Mouse (Mus musculus): ENCODE measurements around the gene Mrpl18. TPM values are rescaled to one million over a fixed set of nuclear protein-coding genes. Genes with fewer than 3 reads are reported as not detected.
"Not testable (repeated sequence)": the region's sequence is repeated elsewhere in the genome, so short reads cannot be mapped to it uniquely, and the experiment has no call there.

The Mrpl18 gene
- total and polyA plus RNA-seq, 2 experiments, result 41.2 to 54.6 TPM

- TF ChIP-seq CTCF (IDR thresholded peaks at IDR 0.05; ENCODE audit: low read depth, low read length), result no peak
- H3K36me3 ChIP-seq (ENCODE audit: control insufficient read depth, insufficient read depth, low read length), result peaks cover 14% of the 10 kb centered on the region
- no peak overlapping the region for H3K9ac ChIP-seq (ENCODE audit: low read depth, low read length)
- DNase-seq (ENCODE audit: extremely low read depth, low read depth, low spot score), result no peak
- no peak overlapping the region for H3K4me3 ChIP-seq (ENCODE audit: insufficient read depth, low read depth, low read length)
- no peak overlapping the region for H3K27ac ChIP-seq (replicated peaks; ENCODE audit: insufficient read depth, low read depth, low read length)
- H3K27me3 ChIP-seq (ENCODE audit: control insufficient read depth, insufficient read depth, low read length), result no peaks in the 10 kb centered on the region
- 96% methylated on average over 4 of the region's 4 CpGs for WGBS
- H3K79me2 ChIP-seq (ENCODE audit: control insufficient read depth, insufficient read depth, low read length), result no peaks in the 10 kb centered on the region
- H3K4me1 ChIP-seq (ENCODE audit: control insufficient read depth, insufficient read depth, low read length), result no peaks in the 10 kb centered on the region
Observed at GRCm38 (mm10) chr17:12905810-12906209, 10.3 kb downstream of the Mrpl18 start.

GRCm38 (mm10) chr17:12904349-12904748 is 11.8 kb downstream of the Mrpl18 start:
- H3K27ac ChIP-seq (replicated peaks; ENCODE audit: insufficient read depth, low read depth, low read length), result no peak overlapping the region
- no peak overlapping the region for H3K4me3 ChIP-seq (ENCODE audit: insufficient read depth, low read depth, low read length)
- no peaks in the 10 kb centered on the region for H3K27me3 ChIP-seq (ENCODE audit: control insufficient read depth, insufficient read depth, low read length)
- no peak overlapping the region for H3K9ac ChIP-seq (ENCODE audit: low read depth, low read length)
- no peaks in the 10 kb centered on the region for H3K4me1 ChIP-seq (ENCODE audit: control insufficient read depth, insufficient read depth, low read length)
- peaks cover 10% of the 10 kb centered on the region for H3K36me3 ChIP-seq (ENCODE audit: control insufficient read depth, insufficient read depth, low read length)
- no peak for TF ChIP-seq POLR2A (IDR thresholded peaks at IDR 0.05; ENCODE audit: extremely low read depth, insufficient read depth, low read length)
- TF ChIP-seq CTCF (IDR thresholded peaks at IDR 0.05; ENCODE audit: low read depth, low read length), result no peak
- WGBS, result 94% methylated on average over 1 of the region's 1 CpGs
- DNase-seq (ENCODE audit: extremely low read depth, low read depth, low spot score), result no peak
- H3K79me2 ChIP-seq (ENCODE audit: control insufficient read depth, insufficient read depth, low read length), result no peaks in the 10 kb centered on the region

- no peak overlapping the region for H3K9ac ChIP-seq (ENCODE audit: low read depth, low read length)
- no peak for TF ChIP-seq POLR2A (IDR thresholded peaks at IDR 0.05; ENCODE audit: extremely low read depth, insufficient read depth, low read length)
- TF ChIP-seq CTCF (IDR thresholded peaks at IDR 0.05; ENCODE audit: low read depth, low read length), result no peak
- no peak overlapping the region for H3K27ac ChIP-seq (replicated peaks; ENCODE audit: insufficient read depth, low read depth, low read length)
- no peak overlapping the region for H3K4me3 ChIP-seq (ENCODE audit: insufficient read depth, low read depth, low read length)
- H3K27me3 ChIP-seq (ENCODE audit: control insufficient read depth, insufficient read depth, low read length), result no peaks in the 10 kb centered on the region
- DNase-seq (ENCODE audit: extremely low read depth, low read depth, low spot score), result no peak
- no peaks in the 10 kb centered on the region for H3K79me2 ChIP-seq (ENCODE audit: control insufficient read depth, insufficient read depth, low read length)
- H3K36me3 ChIP-seq (ENCODE audit: control insufficient read depth, insufficient read depth, low read length), result peaks cover 10% of the 10 kb centered on the region
- H3K4me1 ChIP-seq (ENCODE audit: control insufficient read depth, insufficient read depth, low read length), result no peaks in the 10 kb centered on the region
- WGBS, result 90% methylated on average over 11 of the region's 12 CpGs
Observed at GRCm38 (mm10) chr17:12903372-12904333, 12.5 kb downstream of the Mrpl18 start.

- TF ChIP-seq POLR2A (IDR thresholded peaks at IDR 0.05; ENCODE audit: extremely low read depth, insufficient read depth, low read length) (no peak), CTCF (IDR thresholded peaks at IDR 0.05; ENCODE audit: low read depth, low read length) (no peak)
- Histone ChIP-seq H3K79me2 (ENCODE audit: control insufficient read depth, insufficient read depth, low read length) (no peaks in the 10 kb centered on the region), H3K4me1 (ENCODE audit: control insufficient read depth, insufficient read depth, low read length) (no peaks in the 10 kb centered on the region), H3K9ac (ENCODE audit: low read depth, low read length) (no peak overlapping the region), H3K27me3 (ENCODE audit: control insufficient read depth, insufficient read depth, low read length) (no peaks in the 10 kb centered on the region), H3K4me3 (ENCODE audit: insufficient read depth, low read depth, low read length) (no peak overlapping the region), H3K36me3 (ENCODE audit: control insufficient read depth, insufficient read depth, low read length) (peaks cover 8% of the 10 kb centered on the region), H3K27ac (replicated peaks; ENCODE audit: insufficient read depth, low read depth, low read length) (no peak overlapping the region)
- WGBS, result 98% methylated on average over 6 of the region's 6 CpGs
- DNase-seq (ENCODE audit: extremely low read depth, low read depth, low spot score), result no peak
Observed at GRCm38 (mm10) chr17:12902291-12902690, 13.9 kb downstream of the Mrpl18 start.

- not testable (repeated sequence) for H3K9ac ChIP-seq (ENCODE audit: low read depth, low read length); H3K27ac ChIP-seq (replicated peaks; ENCODE audit: insufficient read depth, low read depth, low read length); DNase-seq (ENCODE audit: extremely low read depth, low read depth, low spot score); H3K27me3 ChIP-seq (ENCODE audit: control insufficient read depth, insufficient read depth, low read length); H3K36me3 ChIP-seq (ENCODE audit: control insufficient read depth, insufficient read depth, low read length); H3K4me3 ChIP-seq (ENCODE audit: insufficient read depth, low read depth, low read length); H3K79me2 ChIP-seq (ENCODE audit: control insufficient read depth, insufficient read depth, low read length); H3K4me1 ChIP-seq (ENCODE audit: control insufficient read depth, insufficient read depth, low read length)
- 66% methylated on average over 2 of the region's 2 CpGs for WGBS
Observed at GRCm38 (mm10) chr17:12898607-12899006, 17.5 kb downstream of the Mrpl18 start.

- TF ChIP-seq POLR2A (IDR thresholded peaks at IDR 0.05; ENCODE audit: extremely low read depth, insufficient read depth, low read length), result no peak
- no peak for TF ChIP-seq CTCF (IDR thresholded peaks at IDR 0.05; ENCODE audit: low read depth, low read length)
- Histone ChIP-seq H3K27me3 (ENCODE audit: control insufficient read depth, insufficient read depth, low read length) (no peaks in the 10 kb centered on the region), H3K79me2 (ENCODE audit: control insufficient read depth, insufficient read depth, low read length) (no peaks in the 10 kb centered on the region), H3K9ac (ENCODE audit: low read depth, low read length) (no peak overlapping the region), H3K36me3 (ENCODE audit: control insufficient read depth, insufficient read depth, low read length) (peaks cover 6% of the 10 kb centered on the region; the same call in 1 of the 2 replicates), H3K27ac (replicated peaks; ENCODE audit: insufficient read depth, low read depth, low read length) (no peak overlapping the region), H3K4me1 (ENCODE audit: control insufficient read depth, insufficient read depth, low read length) (no peaks in the 10 kb centered on the region), H3K4me3 (ENCODE audit: insufficient read depth, low read depth, low read length) (no peak overlapping the region)
- 96% methylated on average over 5 of the region's 5 CpGs for WGBS
- DNase-seq (ENCODE audit: extremely low read depth, low read depth, low spot score), result no peak
Observed at GRCm38 (mm10) chr17:12897674-12898073, 18.5 kb downstream of the Mrpl18 start.
